Mouse (Mus musculus) fat pad, adult 2 months (tissue): ENCODE measurements around the gene Nfib.
A peak's percentile ranks its signal among the peaks of the same experiment; 100 is the strongest.

ENCODE experiments used
- DNase-seq: peaks from one replicate; pipeline ENCODE4 v3.0.0-alpha.2; 2011; ENCODE audit warnings: low read depth, low spot score; ENCODE audit errors: extremely low read depth

Gene Nfib

DNA sequence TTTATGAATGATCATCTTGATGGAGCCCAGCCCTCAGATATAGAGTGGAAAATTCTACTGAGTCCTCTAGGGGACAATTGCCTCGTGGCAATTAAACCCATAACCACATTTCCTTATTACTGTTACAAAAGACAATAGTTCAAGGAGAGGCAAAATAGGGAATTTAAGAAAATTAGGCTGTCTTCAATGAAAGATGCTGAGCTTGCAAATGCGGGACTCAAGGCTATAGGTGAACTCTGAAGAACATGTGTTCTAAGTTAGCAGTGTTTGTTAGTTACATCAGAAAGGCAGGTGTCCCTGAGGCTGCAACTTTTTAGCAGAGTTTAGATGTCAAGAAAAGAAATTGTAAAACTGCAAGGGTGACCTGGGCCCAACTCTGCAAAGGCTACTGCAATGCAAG is 307.3 kb downstream of the Nfib start:
- no peak for DNase-seq

DNA sequence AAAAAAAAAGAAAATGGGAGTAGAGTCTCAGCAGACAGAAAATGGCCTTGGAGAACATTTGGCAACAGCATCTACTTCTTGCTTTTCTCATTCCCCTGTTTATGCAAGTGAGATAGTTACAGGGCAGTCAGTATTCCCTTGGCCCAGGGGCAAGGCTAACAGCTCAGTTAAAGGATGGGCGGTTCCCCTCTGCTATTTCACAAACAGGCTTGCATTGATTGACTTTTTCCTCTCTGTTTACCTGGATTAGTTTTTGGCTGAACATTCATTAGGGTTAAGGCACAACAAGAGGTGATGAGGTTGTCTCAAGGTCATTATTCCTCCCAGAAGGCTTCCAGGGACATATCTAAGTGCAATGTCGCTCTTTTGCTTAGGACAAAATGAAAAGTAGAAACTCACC is 308.7 kb downstream of the Nfib start:
- DNase-seq = no peak

DNA sequence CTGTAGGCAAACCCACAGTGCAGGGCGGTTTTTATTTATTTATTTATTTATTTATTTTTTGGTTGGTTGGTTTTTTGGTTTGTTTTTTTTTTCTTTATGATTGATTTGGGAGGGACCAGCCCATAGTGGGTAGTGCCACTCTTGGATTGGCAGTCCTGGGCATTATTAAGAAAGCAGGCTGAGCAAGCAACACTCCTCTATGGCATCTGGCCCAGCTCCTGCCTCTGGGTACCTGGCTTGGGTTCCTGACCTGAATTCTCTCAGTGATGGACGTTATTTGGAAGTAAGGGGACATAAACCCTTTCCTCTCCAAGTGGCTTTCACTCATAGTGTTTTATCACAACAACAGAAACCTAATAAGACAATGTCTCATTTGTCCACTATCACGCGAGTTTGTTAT is 309.5 kb downstream of the Nfib start:
- no peak for DNase-seq

DNA sequence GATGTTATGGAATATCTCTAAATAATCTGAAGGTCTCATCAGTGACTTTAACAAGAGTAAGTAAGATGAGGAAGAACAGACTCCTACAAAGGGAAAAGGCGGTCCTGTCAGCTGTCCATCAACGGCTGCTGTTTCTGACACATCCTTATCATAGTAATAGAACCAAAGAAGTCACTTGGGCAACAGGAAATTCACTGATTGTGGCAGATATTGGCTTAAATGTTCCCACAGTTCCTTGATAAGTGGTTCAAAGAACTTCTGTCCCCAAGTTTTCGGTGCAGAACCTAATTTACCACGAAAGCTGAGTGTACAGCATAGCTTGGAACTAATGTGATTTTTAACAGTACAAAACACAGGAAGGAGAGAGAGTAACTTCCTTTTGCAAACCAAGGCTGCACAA is 311.2 kb downstream of the Nfib start:
- no peak for DNase-seq

DNA sequence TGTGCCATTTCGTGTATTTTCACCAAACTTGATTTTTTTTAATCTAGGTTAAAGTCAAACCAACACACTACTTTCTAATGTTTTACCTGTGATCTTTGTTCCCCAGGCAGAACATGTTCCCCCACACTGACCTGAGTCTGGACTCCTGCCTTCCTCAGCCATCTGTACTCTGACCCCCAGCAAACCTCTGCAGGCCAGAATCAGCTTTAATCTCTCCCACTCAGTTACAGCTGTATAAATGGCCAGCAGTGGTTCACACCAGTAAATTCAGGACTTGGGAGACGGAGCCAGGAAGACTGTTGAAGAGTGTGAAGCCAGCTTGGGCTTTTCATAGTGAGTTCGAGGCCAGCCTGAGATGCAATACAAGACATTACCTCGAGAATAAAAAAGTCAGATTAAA is 312.5 kb downstream of the Nfib start:
- no peak for DNase-seq

GRCm38 (mm10) chr4:82392496-82392895 is 313.1 kb downstream of the Nfib start:
- DNase-seq = no peak

GRCm38 (mm10) chr4:82391726-82392472 is 313.7 kb downstream of the Nfib start:
- no peak for DNase-seq

- no peak for DNase-seq
Observed at GRCm38 (mm10) chr4:82390545-82390944, 315.0 kb downstream of the Nfib start.

DNA sequence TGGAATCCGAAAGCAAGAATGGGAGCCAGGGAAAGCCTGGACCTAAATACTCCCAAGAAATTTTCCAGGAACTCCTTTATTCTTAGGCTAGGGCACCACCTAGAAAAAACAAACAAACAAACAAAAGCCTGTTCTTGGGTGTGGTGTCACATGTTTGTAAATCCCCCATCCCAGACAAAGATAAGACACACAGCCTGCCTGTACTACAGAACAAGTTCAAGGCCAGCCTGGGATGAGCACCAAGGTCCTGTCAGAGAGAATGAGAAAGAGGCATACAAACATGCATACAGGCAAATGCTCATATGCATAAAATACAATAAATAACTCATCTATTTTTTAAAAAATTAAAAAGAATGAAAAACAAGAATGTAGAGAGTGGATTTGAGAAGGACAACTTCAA is 315.7 kb downstream of the Nfib start:
- no peak for DNase-seq

DNA sequence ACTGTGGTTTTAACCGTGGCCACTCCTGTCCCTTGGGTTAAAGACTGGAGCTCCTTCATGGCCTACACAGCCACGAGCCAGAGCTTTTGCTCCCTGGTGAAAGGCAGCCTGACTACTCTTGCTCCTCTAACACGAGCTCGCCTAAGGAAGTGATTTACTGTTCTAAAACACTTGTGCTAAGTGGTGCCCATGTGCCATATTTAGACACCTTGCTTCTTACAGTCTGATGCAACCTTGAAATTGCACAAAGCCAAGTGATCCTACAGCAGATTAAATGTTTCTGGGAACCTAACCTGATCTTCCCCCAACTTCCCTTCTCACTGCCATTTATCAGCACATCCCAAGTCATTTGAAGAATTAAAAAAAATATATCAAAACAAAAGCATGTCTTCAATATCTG is 317.9 kb downstream of the Nfib start:
- DNase-seq = peak; percentile 88

DNA sequence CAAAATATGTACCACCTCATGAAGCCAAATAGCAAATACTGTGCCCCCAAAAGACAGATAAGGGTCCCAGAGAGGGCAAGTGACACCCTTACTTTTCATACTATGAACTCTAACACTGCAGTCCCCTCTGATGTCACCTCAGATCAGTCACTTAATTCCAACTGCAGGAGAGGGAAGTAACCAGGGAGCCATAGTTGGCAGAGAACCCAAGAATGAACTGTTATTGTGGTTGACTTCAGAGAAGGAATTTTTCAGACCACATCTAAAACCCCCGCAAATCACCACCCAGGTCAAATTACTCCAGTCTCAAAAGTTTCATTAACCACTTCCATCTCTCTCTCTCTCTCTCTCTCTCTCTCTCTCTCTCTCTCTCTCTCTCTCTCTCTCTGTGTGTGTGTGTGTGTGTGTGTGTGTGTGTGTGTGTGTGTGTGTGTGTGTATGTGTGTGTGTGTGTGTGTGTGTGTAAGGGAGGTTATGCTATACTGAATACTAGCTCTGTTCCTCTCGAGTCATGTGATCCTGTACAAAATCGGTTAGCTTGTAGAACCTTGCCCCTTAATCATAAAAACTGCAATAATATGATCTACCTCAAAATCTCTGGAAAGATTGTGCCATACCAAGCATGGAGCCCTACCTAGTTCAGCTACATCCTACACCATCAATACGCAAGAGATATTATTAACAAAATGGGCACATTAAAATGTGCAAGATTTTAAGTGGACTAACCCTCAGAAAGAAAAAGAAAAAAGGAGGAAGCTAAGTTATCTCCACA is 319.1 kb downstream of the Nfib start:
- DNase-seq = no peak

- no peak for DNase-seq
Observed at GRCm38 (mm10) chr4:82385638-82386037, 319.9 kb downstream of the Nfib start.

GRCm38 (mm10) chr4:82383991-82384731 is 321.4 kb downstream of the Nfib start:
- DNase-seq = no peak

DNA sequence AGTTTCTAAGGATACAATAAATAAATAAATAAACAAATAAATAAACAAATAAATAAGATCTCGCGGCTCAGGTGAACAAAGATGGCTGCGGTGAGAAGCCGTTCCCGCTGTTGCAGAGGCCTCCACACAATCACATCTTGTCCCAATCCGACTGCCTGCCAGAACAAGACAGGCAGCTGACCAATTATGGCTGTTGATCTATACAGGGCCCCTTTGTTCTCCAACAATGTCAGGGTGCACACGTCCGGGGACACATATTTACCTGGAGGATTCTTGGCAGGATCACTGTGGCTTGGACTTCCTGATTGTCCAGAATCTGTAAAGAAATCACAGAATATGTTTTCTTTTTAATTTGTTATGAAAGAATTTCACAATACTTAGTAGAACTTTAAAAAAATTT is 322.2 kb downstream of the Nfib start:
- DNase-seq = peak; percentile 88

- DNase-seq = no peak
Observed at GRCm38 (mm10) chr4:82381786-82382185, 323.8 kb downstream of the Nfib start.

- no peak for DNase-seq
Observed at GRCm38 (mm10) chr4:82380578-82380977, 325.0 kb downstream of the Nfib start.

GRCm38 (mm10) chr4:82378050-82378449 is 327.5 kb downstream of the Nfib start:
- DNase-seq = no peak

DNA sequence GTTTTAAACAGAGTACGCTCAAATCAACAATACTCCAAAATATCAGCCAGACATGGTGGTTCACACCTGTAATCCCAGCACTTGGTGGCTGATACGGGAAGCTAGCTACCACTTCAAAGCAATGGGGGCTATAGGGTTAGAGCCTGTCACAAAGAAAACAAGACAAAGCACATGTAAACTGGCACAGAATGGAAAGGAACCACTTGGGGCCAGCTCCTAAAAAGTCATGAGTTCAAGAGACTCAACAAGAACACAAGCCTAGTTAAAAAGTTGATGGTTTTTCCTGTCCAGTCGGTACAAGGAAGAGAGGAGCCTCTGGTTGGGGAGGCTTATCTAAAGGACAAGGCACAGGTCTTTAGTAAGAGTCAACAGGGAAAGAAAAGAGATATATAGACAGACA is 327.9 kb downstream of the Nfib start:
- DNase-seq = no peak

DNA sequence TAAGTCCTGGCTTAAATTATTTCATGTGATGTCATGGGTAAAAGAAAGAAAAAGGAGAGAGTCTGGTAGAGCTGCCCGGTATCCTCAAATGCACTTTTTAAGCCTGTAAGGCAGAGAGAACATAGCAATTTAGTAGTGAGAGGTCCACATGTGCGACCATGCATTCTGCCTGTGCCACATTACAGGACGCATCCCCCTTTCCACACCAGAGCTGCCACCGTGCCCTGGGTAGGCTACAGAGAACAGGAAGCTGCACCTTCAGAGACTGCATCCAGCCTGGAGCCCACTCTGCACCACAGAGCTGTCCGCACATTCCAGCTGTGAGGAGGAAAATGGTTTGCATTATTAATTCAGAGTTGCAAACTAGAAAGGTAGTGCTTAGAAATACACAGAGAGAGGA is 331.0 kb downstream of the Nfib start:
- no peak for DNase-seq

- no peak for DNase-seq
Observed at GRCm38 (mm10) chr4:82372217-82372616, 333.3 kb downstream of the Nfib start.

GRCm38 (mm10) chr4:82371471-82371870 is 334.1 kb downstream of the Nfib start:
- DNase-seq = no peak
